Mouse (Mus musculus) Patski (cell line): Measurements from ENCODE around the gene Gpr3. TPM values are rescaled to one million over a fixed set of nuclear protein-coding genes. Genes with fewer than 3 reads are reported as not detected.

Experiments used
- ATAC-seq: fragments of 100-300 bp; one replicate; pipeline ENCODE4 v1.8.0; 2021
- CTCF ChIA-PET: fragments of 350-600 bp; sonication (Branson Sonifier 250); formaldehyde crosslinking; loops from one replicate; lab custom pipeline; 2022; ENCODE audit warnings: inconsistent platforms; lab: Charles Lee
- POLR2A ChIA-PET: fragments of 350-600 bp; sonication (Branson Sonifier 250); formaldehyde crosslinking; loops from one replicate; lab custom pipeline; 2022; ENCODE audit warnings: antibody characterized with exemption, inconsistent platforms; lab: Charles Lee
- DNase-seq: peaks from one replicate; pipeline ENCODE4 v3.0.0-alpha.2; 2011; ENCODE audit warnings: low read depth, low spot score
- H3K27me3 ChIP-seq: fragments of 371-371 bp; one replicate; pipeline ENCODE4 v1.5.1; 2021
- CTCF ChIP-seq: fragments of 100-300 bp; IDR thresholded peaks from one replicate; pipeline ENCODE4 v1.5.1; 2021
- in situ Hi-C: fragments of 300-500 bp; cut with MboI; formaldehyde crosslinking; loops from 3 replicates; pipeline ENCODE4 v1.11.1; 2018; ENCODE audit warnings: low pct_unique_long_range_greater_than_20kb, mixed read lengths
- polyA plus RNA-seq: library from polyadenylated mRNA; unstranded; gene quantifications from one replicate; pipeline ENCODE4 v1.2.3, GENCODE M21; 2021

Gpr3 gene
- polyA plus RNA-seq, 1 experiment from 2014 or later: 0.63 TPM

- no peaks in the 10 kb centered on the region for H3K27me3 ChIP-seq
- TF ChIP-seq CTCF: no peak
- DNase-seq: no peak
- POLR2A ChIA-PET: no interaction called here
- no peak for ATAC-seq
- in situ Hi-C loops: loop anchor here (5.0 kb wide), 1 partner anchor 68 kb away; no protein-coding TSS in a partner anchor
- CTCF ChIA-PET: no interaction called here
Observed at GRCm38 (mm10) chr4:133234771-133235170, 22.4 kb upstream of the Gpr3 start.

GRCm38 (mm10) chr4:133233285-133233976, 21.1 kb upstream of the Gpr3 start:
- in situ Hi-C loops: loop anchor here (5.0 kb wide), 1 partner anchor 69 kb away; no protein-coding TSS in a partner anchor
- ChIA-PET POLR2A (no interaction called here), CTCF (interaction anchor here (0.7 to 1.3 kb wide), 2 partner anchors 18 to 43 kb away, joined by 4 to 6 read pairs; no protein-coding TSS in a partner anchor)
- no peak for TF ChIP-seq CTCF
- H3K27me3 ChIP-seq: no peaks in the 10 kb centered on the region
- no peak for DNase-seq
- peak; percentile 35 for ATAC-seq

GRCm38 (mm10) chr4:133229582-133229981, 17.2 kb upstream of the Gpr3 start:
- no peaks in the 10 kb centered on the region for H3K27me3 ChIP-seq
- no peak for TF ChIP-seq CTCF
- DNase-seq (no peak), ATAC-seq (no peak)
- CTCF ChIA-PET: no interaction called here
- POLR2A ChIA-PET: no interaction called here
- in situ Hi-C loops: no loop called here

- ChIA-PET POLR2A (interaction anchor here (0.7 kb wide), 1 partner anchor 214 kb away, joined by 5 read pairs; no protein-coding TSS in a partner anchor), CTCF (no interaction called here)
- DNase-seq (no peak), ATAC-seq (no peak)
- in situ Hi-C loops: no loop called here
- H3K27me3 ChIP-seq: no peaks in the 10 kb centered on the region
- no peak for TF ChIP-seq CTCF
Observed at GRCm38 (mm10) chr4:133227636-133228035, 15.3 kb upstream of the Gpr3 start.

GRCm38 (mm10) chr4:133226073-133226472, 13.7 kb upstream of the Gpr3 start:
- no peak for ATAC-seq
- POLR2A ChIA-PET: no interaction called here
- H3K27me3 ChIP-seq: no peaks in the 10 kb centered on the region
- CTCF ChIA-PET: no interaction called here
- TF ChIP-seq CTCF: no peak
- in situ Hi-C loops: no loop called here
- DNase-seq: no peak

- no peaks in the 10 kb centered on the region for H3K27me3 ChIP-seq
- ChIA-PET CTCF (no interaction called here), POLR2A (no interaction called here)
- in situ Hi-C loops: no loop called here
- DNase-seq (no peak), ATAC-seq (no peak)
- TF ChIP-seq CTCF: no peak
Observed at GRCm38 (mm10) chr4:133223875-133224274, 11.5 kb upstream of the Gpr3 start.

GRCm38 (mm10) chr4:133221701-133222100, 9.4 kb upstream of the Gpr3 start:
- no peaks in the 10 kb centered on the region for H3K27me3 ChIP-seq
- ATAC-seq (no peak), DNase-seq (no peak)
- no peak for TF ChIP-seq CTCF
- ChIA-PET POLR2A (interaction anchor here (0.5 kb wide), 2 partner anchors 147 to 1405 kb away, joined by 3 to 4 read pairs; no protein-coding TSS in a partner anchor), CTCF (interaction anchor here (2.0 kb wide), 1 partner anchor 76 kb away, joined by 8 read pairs; no protein-coding TSS in a partner anchor)
- in situ Hi-C loops: no loop called here

GRCm38 (mm10) chr4:133220656-133221055, 8.3 kb upstream of the Gpr3 start:
- DNase-seq (no peak), ATAC-seq (no peak)
- ChIA-PET CTCF (interaction anchor here (1.2 to 2.0 kb wide), 2 partner anchors 77 kb away, joined by 3 to 8 read pairs; no protein-coding TSS in a partner anchor), POLR2A (no interaction called here)
- TF ChIP-seq CTCF: no peak
- no peaks in the 10 kb centered on the region for H3K27me3 ChIP-seq
- in situ Hi-C loops: no loop called here

- no peaks in the 10 kb centered on the region for H3K27me3 ChIP-seq
- DNase-seq (no peak), ATAC-seq (no peak)
- in situ Hi-C loops: loop anchor here (10.0 kb wide), 1 partner anchor 274 kb away; no protein-coding TSS in a partner anchor
- TF ChIP-seq CTCF: no peak
- ChIA-PET CTCF (no interaction called here), POLR2A (no interaction called here)
Observed at GRCm38 (mm10) chr4:133218745-133219144, 6.4 kb upstream of the Gpr3 start.

- no peaks in the 10 kb centered on the region for H3K27me3 ChIP-seq
- in situ Hi-C loops: loop anchor here (10.0 kb wide), 1 partner anchor 273 kb away; no protein-coding TSS in a partner anchor
- CTCF ChIA-PET: no interaction called here
- no peak for ATAC-seq
- DNase-seq: no peak
- POLR2A ChIA-PET: no interaction called here
- no peak for TF ChIP-seq CTCF
Observed at GRCm38 (mm10) chr4:133217641-133218040, 5.3 kb upstream of the Gpr3 start.

GRCm38 (mm10) chr4:133213661-133214060, 1.3 kb upstream of the Gpr3 start:
- TF ChIP-seq CTCF: no peak
- CTCF ChIA-PET: no interaction called here
- in situ Hi-C loops: loop anchor here (5.0 to 10.0 kb wide), 2 partner anchors 206 to 269 kb away; no protein-coding TSS in a partner anchor

More at GRCm38 (mm10) chr4:133213661-133214060, 1.3 kb upstream of the Gpr3 start:
- DNase-seq: no peak
- no peaks in the 10 kb centered on the region for H3K27me3 ChIP-seq
- POLR2A ChIA-PET: no interaction called here
- ATAC-seq: no peak
